Mouse (Mus musculus) left cerebral cortex, adult 18-20 months (tissue): ENCODE data around the gene Zdhhc13. TPM values are rescaled to one million over a fixed set of nuclear protein-coding genes. Genes with fewer than 3 reads are reported as not detected.
A peak's percentile ranks its signal among the peaks of the same experiment; 100 is the strongest.

Source experiments
- DNase-seq, 2 experiments: peaks; one replicate each; pipeline ENCODE4 v3.0.0; 2021 to 2022; ENCODE audit warnings: low spot score in 2 of 2, mixed read lengths in 1 of 2
- long read RNA-seq, 2 experiments: library from polyadenylated mRNA; stranded (forward); transcript quantifications; one replicate each; pipeline ENCODE4 v2.0.0; 2021
- total RNA-seq, 2 experiments: library from RNA; stranded (reverse); gene quantifications; 2 replicates each; pipeline ENCODE4 v1.2.3; 2021

Zdhhc13 gene
- total RNA-seq: 10 to 100 TPM; 22.1 TPM
- long read RNA-seq, experiment 1, transcript Zdhhc13-201 (17 exons, 2,410 nt): major isoform, 23 of 31 reads
- long read RNA-seq, experiment 1, partial matches to known transcripts: 2 of 31 reads
- long read RNA-seq, experiment 1, other reads (novel, unspliced or antisense): 6 of 31 reads
- long read RNA-seq, experiment 2, transcript Zdhhc13-201 (17 exons, 2,410 nt): major isoform, 13 of 19 reads
- long read RNA-seq, experiment 2, partial matches to known transcripts: 0 of 19 reads
- long read RNA-seq, experiment 2, other reads (novel, unspliced or antisense): 6 of 19 reads

DNA sequence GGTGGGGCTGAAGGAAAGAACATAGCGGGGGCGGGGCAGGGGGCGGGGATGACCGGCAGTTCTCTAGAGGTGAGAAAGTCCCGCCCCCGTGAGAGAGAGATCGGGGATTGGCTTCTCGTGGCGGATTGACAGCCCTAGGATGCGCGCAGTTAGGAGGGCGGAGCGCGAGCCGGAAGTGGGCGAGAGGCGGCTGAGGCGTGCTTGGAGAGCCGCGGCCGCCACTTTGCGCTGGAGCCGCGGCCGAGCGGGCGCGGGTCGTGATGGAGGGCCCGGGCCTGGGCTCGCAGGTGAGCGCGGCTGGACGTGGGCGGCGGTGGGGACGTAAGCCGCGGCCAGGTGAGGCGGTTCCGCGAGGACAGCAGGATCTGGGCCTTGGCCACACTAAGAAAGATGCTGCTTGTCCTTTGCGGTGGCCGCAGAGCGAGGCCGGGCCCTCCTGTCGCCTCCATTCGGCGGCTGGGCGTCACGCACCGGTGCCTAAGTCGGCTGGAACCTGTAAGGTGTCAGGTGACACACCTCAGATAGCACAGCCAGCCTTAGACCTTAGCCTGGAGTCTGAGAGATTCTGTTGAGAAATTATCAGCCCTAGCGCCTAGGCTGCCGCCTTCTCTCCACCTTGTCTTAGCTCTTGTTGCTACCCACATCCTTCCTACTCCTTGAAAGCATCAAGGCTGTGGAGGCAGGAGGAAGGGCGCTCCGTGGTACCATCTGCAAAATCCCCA is at the start of gene Zdhhc13:
Gene Zdhhc13 (plus strand): TSS at position 153 of the 722 bp plus-strand sequence.
- DNase-seq: peak; percentile 94 to 95

DNA sequence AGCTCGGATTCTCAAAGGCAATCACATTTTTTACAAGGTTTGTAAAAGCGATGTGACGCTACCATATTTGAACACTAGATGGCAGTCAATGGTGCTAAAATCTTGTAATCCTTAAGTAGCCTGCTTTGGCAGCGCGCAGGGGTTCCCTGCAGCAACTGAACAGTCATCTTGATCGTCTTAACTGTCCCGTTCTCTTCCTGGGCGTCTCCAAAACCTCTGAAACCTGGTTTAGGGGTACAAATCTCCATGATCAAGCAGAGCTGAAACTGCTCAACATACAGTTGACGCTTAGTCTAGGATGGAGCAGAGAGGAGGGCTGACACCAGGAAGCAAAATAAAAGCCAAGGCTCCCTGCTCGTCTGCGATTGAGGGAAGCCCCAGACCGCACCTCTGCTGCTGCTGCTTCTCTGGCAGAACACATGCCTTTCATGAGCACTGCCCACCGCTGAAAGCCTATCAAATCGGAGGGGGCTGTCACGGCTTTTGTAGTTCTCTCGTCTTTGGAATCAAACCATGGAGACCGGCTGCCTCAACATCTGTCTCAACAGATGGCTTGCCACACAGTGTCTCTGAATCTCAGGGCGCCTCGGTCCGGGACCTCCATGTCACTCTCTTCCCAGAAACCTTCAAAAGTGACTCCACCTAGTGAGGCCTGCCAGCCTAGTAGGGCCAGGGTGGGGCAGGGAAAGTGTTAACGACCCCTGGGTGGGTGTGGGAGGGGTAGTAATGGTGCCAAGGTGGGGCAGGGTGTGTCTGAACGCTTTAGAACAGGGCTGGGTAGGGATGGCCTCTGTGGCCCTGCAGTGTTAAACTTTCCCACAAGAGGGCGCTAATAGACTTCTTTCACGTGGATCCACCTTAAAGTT is 39.3 kb upstream of the Zdhhc13 start:
- DNase-seq: peak; percentile 79 to 84

DNA sequence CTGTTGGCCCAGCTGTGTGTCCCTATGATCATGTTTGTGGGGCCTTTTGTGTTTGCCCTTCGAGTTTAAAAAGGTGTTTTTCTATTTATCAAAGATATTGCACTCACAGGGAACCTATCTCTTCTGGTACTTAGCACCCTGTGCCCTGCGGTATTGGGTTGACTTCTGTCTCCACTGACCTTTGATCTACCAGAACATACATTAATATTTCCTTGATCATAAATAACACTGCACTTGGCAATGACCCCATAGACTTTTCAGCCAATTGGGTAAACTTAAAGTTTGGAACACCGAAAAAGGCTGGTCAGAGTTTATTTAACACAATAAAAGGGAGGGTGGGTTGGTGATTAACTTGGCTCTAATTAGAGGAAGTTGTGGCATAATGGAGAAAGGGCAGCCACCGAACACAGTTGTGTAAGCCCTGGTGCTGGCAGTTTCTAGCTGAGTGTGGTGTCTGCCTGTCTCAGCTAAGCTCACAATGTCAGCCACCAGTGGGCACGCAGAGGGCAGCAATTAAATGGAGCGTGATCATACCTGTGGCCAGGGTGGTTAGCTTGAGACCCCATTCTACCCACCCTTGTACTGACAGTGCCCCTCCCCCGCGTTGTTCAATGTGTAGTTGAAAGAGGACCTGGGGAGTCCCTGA is 38.5 kb upstream of the Zdhhc13 start:
- DNase-seq: no peak

DNA sequence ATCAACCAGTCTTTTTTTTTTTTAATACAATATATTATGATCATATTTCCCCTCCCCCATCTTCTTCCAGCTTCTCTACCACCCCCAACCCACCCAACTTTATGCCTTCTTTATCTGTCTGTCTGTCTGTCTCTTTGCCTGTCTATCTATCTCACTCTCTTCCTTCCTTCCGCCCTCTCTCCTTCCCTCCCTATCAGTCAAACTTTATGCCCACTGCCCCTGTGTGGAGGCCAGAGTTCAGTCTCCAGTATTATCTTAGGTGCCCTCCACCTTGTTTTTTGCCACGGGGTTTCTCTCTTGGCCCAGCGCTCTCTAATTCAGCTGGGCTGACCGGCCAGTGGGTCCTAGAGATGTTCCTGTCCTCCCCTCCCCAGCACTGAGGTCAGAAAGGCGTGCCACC is 37.6 kb upstream of the Zdhhc13 start:
- DNase-seq: no peak

DNA sequence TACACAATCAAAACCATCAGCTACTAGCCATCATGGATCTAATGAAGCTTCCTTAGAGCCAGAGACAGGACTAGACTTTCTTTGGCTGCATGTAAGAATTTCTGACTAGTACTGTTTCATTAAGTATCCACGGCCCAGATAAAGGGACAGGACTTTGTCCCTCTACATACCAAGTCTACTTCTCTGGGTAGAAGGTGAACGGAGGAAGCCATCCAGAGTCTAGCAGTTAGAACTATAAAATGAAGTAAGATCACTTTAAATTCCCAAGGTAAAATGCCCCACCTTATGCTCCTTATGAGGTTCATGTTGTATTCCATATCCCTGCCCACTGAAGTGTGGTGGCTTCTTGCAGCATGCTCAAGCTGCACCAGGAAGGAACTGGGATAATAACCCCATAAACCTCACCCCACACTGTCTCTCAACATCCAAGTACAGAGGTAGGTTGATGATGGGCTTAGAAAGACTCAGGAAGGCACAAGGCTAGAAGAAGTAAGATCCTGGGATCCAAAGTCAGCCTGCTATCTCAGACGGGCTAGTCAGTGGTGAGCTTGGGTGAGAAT is 34.3 kb upstream of the Zdhhc13 start:
- no peak for DNase-seq

DNA sequence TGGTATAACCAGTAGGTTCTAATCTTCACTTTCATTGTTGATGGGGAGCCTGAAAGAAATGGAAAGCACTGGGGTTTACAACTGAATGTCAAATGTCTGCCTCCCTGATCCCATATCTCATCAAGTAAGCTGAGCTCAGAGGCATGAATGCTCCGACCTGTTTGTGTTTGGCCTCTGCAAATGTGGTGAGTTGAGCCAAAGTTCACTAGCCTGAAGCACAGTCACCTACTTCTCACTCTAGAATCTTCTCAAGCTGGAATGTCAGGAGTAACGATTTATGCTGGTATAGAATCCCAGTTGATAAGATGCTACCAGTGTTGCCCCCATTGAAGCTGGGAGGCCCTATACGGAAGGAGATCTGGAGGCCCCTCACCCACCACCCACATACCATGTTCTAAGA is 33.0 kb upstream of the Zdhhc13 start:
- no peak for DNase-seq

DNA sequence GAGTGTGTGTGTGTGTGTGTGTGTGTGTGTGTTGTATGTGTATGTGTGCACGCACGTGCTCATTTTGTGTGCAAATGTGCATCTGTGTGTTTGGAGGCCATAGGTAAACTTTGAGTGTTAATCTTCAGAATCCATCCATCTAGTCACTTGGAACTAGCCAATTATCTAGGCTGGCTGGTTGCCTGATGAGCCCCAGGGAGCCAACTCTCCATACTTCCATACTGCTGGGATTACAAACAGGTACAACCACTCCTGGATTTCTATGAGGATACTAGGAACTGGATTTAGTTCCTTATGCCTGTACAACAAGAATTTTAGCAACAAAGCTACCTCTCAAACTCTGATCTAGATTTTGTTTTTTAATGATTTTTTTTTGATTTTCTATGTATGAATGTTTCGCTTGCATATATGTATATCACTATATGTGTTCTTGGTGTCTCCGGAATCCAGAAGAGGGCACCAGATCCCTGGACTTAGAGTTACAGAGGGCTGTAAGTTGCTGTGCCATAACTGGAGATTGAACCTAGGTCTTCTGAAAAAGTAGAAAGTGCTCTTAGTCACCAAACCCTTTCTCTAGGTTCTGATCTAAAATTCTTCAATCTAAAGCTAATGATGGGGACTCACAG is 32.4 kb upstream of the Zdhhc13 start:
- no peak for DNase-seq

DNA sequence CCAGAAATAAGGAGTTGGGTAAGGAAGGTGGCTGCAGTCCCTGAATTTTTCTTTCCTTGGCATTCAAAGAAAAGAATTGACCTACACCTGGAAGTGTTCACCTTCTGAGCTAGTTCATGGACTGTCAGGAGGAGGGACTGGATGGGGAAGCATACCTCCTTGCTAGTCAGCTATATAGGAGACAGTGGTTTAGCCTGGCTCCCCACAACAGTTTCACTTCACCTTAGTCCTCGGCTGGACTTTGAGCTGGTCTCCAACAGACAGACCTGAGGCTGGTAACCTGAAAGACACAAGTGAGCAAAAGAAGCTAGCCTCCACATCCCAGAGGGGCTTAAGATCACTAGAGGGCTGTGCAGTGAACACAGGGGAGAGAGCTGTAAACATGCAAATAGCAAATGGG is 30.7 kb upstream of the Zdhhc13 start:
- no peak for DNase-seq

DNA sequence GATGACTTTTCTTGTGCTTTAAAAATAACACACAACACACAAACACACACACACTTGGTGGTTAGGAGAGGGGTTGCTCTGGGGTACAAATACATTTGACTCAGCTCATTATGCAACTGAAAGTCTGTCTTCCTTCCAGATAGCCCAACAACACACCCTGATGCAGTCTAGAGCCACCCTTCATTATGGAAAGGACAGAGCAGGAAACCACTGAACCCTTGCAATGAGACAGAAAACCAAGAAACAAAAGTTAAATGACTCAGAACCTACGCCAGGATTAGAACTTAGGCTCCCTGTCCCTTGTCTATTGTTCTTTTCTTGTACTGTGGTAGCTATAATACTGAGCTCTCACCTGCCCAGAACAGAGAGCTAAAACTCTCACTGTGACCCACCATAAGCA is 28.0 kb upstream of the Zdhhc13 start:
- DNase-seq: no peak

DNA sequence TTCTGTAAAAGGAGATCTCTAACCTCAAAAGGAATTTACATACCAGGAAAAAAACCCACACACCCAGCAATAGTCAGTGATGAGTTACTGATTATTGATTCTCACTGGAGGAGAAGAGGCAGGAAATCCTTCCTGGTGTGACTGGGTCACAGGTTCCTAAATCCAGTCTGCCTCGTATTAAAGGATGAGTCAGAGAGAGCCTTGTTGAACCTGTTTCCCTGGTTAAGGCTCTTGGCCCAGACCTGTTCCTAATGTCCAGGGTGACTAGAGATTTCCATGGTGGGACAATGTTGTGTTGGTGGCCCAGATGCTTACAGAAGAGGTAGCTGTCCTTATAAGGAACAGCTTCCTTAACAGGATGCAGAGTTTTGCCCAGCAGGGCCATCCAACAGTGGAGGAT is 26.5 kb upstream of the Zdhhc13 start:
- no peak for DNase-seq

DNA sequence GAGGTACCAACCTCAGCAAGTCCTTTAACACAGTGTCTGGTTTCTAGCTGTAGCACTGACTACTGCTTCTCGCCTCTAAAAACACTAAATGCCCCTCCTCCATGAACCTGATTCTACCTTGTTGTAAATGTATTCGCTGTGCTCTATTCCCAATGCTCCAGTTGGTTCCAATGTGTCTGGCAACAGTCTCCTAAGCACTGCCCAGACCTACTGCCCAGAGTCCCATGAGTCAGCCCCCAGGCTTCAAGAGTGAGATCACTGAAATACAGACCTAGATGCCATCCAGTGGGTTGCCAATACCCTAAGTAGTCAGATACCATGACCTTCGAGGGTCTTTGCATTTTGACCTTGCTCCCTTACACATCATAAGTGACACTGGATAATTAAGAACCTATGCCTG is 26.1 kb upstream of the Zdhhc13 start:
- no peak for DNase-seq

DNA sequence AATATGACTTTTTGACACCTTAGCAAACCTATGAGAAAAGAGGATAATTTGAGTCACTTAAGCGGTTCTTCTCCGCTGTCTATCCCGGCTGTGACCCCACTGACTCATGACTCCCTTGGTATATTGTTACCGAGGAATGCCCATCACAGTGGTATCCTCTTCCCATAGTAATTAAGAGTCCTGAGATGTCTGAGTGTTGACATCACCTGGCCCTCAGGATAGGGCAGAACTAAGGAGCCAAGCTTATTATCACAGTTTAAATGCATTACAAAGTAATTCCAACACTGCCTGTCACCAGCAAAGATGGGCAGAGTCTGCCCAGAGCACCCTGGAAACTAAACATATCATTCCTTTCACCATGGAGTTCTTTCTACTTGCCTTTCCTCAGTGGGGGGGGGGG is 22.8 kb upstream of the Zdhhc13 start:
- no peak for DNase-seq

DNA sequence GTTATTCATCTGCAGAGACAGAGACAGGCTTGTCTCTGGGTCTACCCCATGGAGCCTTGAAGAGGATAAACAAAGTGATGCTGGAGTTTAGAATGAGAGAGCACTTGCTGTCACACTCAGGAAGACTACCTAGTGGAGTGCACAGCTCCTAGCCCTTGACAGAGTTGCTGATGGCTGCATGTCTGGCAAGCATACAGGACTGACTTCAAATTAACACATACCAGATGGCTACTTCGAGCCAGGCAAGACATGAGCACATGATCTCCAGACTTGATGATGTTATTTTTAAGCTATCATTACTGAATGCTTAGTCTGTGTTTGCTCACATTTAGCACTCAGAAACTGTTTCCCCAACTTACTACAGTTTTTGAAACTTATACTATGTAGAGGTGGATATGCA is 19.1 kb upstream of the Zdhhc13 start:
- no peak for DNase-seq

DNA sequence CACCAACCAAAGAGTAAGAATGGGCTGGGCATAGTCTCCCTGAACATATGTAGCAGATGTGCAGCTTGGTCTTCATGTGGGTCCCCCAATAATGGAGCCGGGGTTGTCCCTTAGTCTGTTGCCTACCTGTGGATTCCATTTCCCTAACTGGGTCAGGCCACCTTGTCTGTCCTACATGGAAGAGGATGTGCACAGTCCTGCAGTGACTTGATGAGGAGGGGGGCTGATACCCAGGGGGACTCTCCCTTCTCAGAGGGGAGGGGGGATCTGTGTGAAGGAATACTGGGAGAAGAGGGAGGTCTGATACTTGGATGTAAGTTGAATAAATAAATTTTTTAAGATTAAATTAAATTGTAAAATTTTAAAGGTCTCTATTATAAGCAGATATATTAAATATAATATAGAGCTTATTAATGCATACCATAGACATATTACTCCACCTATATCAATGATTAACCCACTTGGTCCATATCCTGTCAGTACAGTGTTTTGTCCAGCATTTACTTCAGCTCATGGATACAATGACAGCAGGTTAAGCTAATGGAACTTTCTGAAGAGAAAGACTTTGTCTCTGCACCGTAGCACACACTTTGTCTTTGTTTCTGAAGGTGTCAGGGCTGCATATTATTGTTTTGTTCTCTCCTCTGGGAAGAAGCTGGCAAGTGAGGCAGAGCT is 16.6 kb upstream of the Zdhhc13 start:
- DNase-seq: no peak

DNA sequence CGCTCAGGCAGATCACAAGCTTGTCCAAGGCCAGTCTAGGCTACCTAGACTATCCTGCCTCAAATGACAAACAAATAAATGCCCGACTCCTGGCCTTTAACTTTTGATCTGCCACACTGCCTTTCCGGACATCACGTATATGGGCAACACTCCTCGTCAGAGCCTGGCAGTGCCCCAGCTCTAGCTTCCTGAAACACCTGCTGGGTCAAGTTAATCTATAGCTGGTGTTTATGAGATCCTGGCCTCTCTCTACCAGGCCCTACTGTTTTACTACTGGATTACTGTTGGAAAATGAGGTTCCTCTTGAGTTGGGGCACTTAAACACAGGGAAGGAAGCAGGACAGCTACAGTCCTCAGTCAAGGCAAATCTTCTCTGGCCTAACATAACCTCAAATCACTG is 15.5 kb upstream of the Zdhhc13 start:
- no peak for DNase-seq

DNA sequence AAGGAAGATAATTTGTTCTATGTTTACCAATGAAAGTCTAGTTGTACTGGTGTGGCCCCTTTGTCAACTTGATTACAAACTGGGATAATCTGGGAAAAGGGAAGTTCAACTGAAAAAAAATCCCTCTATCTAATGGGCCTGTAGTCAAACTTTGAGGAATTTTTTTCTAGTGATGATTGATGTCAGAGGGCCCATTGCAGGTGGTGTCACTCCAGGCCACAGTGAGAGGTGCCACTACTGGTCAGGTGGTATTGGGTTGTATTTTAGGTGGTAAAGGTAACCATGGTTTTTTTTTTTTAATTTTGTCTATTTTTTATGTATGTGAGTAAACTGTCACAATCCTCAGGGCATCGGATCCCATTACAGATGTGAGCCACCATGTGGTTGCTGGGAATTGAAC is 14.2 kb upstream of the Zdhhc13 start:
- DNase-seq: no peak

DNA sequence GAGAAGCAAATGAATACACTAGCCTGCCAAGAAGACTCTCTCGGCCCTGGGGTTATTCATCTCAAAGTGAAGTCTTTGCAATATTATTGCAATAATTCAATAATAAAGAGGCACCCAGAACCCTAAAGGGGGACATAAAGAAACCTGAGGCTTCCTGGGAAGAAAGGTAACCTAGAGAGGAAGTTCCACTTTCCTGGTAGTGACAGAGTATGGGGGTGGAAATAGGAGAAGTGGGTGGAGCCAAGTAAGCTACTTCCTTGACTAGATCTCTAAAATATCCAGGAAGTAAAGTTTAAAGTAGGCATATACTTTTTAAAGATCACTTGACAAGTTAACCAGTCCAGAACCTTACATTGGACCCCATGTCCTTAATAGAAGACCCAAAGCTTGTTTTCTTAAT is 13.4 kb upstream of the Zdhhc13 start:
- no peak for DNase-seq

DNA sequence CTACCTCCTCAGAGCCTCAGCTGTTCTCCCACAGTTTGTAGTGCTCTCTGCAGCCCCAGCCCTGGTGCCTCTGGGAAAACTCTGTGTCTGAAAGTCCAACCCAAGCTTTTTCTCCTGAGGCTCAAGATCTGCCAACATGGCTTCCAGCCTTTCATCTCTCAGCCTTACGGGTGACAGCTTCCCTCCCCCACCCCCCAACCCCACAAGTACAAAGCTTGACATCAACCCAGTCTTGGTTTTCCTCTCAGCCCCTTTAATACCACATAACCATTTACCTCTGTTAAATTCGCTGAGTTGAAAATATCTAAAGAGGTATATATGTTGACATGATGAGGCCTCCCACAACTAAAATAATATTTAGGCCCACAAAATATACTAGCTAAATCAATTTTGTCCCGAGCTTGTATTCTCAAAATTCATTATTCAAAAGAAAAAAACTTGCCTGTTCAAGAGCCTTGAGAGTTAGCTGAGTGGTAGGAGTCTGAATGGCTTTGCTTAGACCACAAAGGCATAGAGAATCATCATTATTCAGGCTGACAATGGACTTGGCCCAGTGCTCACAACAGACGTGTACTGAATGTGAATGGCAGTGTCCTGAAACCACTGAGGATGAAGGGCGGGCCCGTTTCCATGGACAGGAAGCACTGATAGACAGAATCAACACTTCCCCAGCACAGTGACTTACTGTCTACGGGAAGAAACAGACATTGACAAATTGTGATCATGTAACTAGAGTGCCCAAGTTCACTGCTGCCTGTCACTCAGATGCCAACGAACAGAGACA is 10.9 kb upstream of the Zdhhc13 start:
- DNase-seq: peak; percentile 9 to 19

DNA sequence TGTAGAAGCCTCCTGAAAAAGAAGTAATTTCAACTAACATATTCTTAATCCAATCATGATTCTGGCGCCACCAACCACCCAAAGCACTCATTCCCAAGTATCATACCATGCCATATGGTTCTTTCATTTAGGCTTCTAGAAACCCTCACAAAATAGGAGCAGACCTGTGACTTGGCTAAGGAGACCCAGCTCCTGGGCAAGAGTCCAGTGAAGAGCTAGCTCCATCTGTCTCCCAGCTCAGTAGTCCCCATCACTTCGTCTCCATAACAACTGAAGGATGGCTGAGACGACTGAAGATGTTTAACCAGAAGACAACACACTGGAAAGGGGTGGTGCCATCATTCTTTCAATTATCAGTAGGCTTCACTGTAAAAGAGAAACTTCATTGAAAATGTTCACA is 9.7 kb upstream of the Zdhhc13 start:
- peak; percentile 51 to 58 for DNase-seq
